Mouse (Mus musculus): ENCODE results near the gene Pola2. TPM values are rescaled to one million over a fixed set of nuclear protein-coding genes. Genes with fewer than 3 reads are reported as not detected.

Gene Pola2
- total and polyA plus RNA-seq, 3 experiments = 77.3 to 126 (median 99.4) TPM

DNA sequence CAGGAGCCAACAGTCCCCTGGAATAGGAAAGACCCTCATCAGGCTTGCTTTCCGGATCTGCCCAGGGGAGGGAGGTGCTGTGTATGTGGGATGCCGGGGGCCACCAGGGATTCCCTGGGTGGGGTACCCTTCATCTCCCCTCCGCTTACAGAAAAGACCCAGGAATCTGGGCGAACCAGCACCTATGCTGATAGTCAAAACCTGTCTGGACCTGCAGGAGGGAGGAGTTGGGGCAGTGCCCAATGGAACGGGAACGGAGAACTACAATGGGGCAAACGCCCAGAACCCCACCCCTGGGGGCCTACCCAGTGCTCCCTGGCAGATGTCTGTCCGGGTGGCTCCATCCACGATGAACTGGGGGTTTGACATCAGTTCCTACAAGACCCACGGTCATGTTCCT is 49.7 kb upstream of the Pola2 start:
- no peak overlapping the region for H3K9ac ChIP-seq (ENCODE audit: control insufficient read depth, low read depth, low read length, poor library complexity, severe bottlenecking)

GRCm38 (mm10) chr19:6009137-6009536 is 45.1 kb upstream of the Pola2 start:
- Histone ChIP-seq H3K4me3 (ENCODE audit: control insufficient read depth in 1 of 2, insufficient read depth in 1 of 2, low read depth in 2 of 2, low read length in 2 of 2) (no peak overlapping the region), H3K9ac (ENCODE audit: control insufficient read depth, low read depth, low read length, poor library complexity, severe bottlenecking) (no peak overlapping the region), H3K27me3 (ENCODE audit: control insufficient read depth in 1 of 2, insufficient read depth in 2 of 2, low read length in 2 of 2) (no peaks in the 10 kb centered on the region), H3K9me3 (replicated peaks; ENCODE audit: insufficient read depth, low read length) (no peaks in the 10 kb centered on the region), H3K36me3 (ENCODE audit: control insufficient read depth in 1 of 2, insufficient read depth in 2 of 2, low read length in 2 of 2) (peaks cover 1 to 4% of the 10 kb centered on the region in 2 experiments; a peak in 3 of 4 replicates), H3K4me1 (ENCODE audit: control insufficient read depth in 1 of 2, insufficient read depth in 2 of 2, low read length in 2 of 2) (peaks cover 0 to 12% of the 10 kb centered on the region in 2 experiments; a peak in 1 of 4 replicates), H3K27ac (ENCODE audit: control insufficient read depth, low read depth, low read length) (no peak overlapping the region), H3K79me2 (ENCODE audit: control insufficient read depth, insufficient read depth, low read length, poor library complexity) (peaks cover under 1% of the 10 kb centered on the region; the same call in 1 of the 2 replicates)
- no peak for TF ChIP-seq ZC3H11A (IDR thresholded peaks at IDR 0.05; ENCODE audit: low read depth, low read length)
- TF ChIP-seq HCFC1 (IDR thresholded peaks at IDR 0.05; ENCODE audit: low read depth, low read length) = no peak
- TF ChIP-seq POLR2A (IDR thresholded peaks at IDR 0.05; ENCODE audit: control insufficient read depth in 1 of 2, insufficient read depth in 1 of 2, low read depth in 1 of 2, low read length in 2 of 2, poor library complexity in 1 of 2) = no peak
- TF ChIP-seq ETS1 (IDR thresholded peaks at IDR 0.05; ENCODE audit: low read depth, low read length) = no peak
- no peak for TF ChIP-seq UBTF (IDR thresholded peaks at IDR 0.05; ENCODE audit: borderline replicate concordance, insufficient read depth, low read depth, low read length)
- no peak for TF ChIP-seq CHD1 (IDR thresholded peaks at IDR 0.05; ENCODE audit: low read depth, low read length)
- no peak for TF ChIP-seq MAZ (IDR thresholded peaks at IDR 0.05; ENCODE audit: low read depth, low read length)
- no peak for TF ChIP-seq E2F4 (IDR thresholded peaks at IDR 0.05; ENCODE audit: borderline replicate concordance, low read depth, low read length)
- TF ChIP-seq USF1 (IDR thresholded peaks at IDR 0.05; ENCODE audit: low read depth, low read length) = no peak
- TF ChIP-seq ZMIZ1 (IDR thresholded peaks at IDR 0.05; ENCODE audit: low read depth, low read length) = no peak
- no peak for TF ChIP-seq MAFK (IDR thresholded peaks at IDR 0.05; ENCODE audit: borderline replicate concordance, low read depth, low read length)
- no peak for TF ChIP-seq POLR2AphosphoS2 (IDR thresholded peaks at IDR 0.05; ENCODE audit: low read length)
- no peak for TF ChIP-seq SIN3A (IDR thresholded peaks at IDR 0.05; ENCODE audit: low read length)
- no peak for TF ChIP-seq NELFE (IDR thresholded peaks at IDR 0.05; ENCODE audit: low read depth, low read length)
- DNase-seq (ENCODE audit: low read depth, low spot score) = no peak

More for the DNA sequence above, 49.7 kb upstream of the Pola2 start:
- Histone ChIP-seq H3K4me3 (ENCODE audit: control insufficient read depth in 1 of 2, insufficient read depth in 1 of 2, low read depth in 2 of 2, low read length in 2 of 2) (no peak overlapping the region), H3K79me2 (ENCODE audit: control insufficient read depth, insufficient read depth, low read length, poor library complexity) (peaks cover 10% of the 10 kb centered on the region), H3K27ac (ENCODE audit: control insufficient read depth, low read depth, low read length) (no peak overlapping the region), H3K9me3 (replicated peaks; ENCODE audit: insufficient read depth, low read length) (no peaks in the 10 kb centered on the region), H3K36me3 (ENCODE audit: control insufficient read depth in 1 of 2, insufficient read depth in 2 of 2, low read length in 2 of 2) (peaks cover 0 to 18% of the 10 kb centered on the region in 2 experiments; a peak in 2 of 4 replicates), H3K4me1 (ENCODE audit: control insufficient read depth in 1 of 2, insufficient read depth in 2 of 2, low read length in 2 of 2) (peaks cover 4 to 25% of the 10 kb centered on the region in 2 experiments; a peak in 3 of 4 replicates), H3K27me3 (ENCODE audit: control insufficient read depth in 1 of 2, insufficient read depth in 2 of 2, low read length in 2 of 2) (no peaks in the 10 kb centered on the region)
- TF ChIP-seq ZMIZ1 (IDR thresholded peaks at IDR 0.05; ENCODE audit: low read depth, low read length) = no peak
- TF ChIP-seq TBP (IDR thresholded peaks at IDR 0.05; ENCODE audit: low read depth, low read length) = no peak
- no peak for TF ChIP-seq TCF12 (IDR thresholded peaks at IDR 0.05; ENCODE audit: low read depth, low read length)
- no peak for TF ChIP-seq NELFE (IDR thresholded peaks at IDR 0.05; ENCODE audit: low read depth, low read length)
- TF ChIP-seq GATA1 (IDR thresholded peaks at IDR 0.05; ENCODE audit: low read depth, low read length) = no peak
- no peak for TF ChIP-seq ZNF384 (IDR thresholded peaks at IDR 0.05; ENCODE audit: low read depth, low read length)
- TF ChIP-seq ELF1 (IDR thresholded peaks at IDR 0.05; ENCODE audit: low read depth, low read length) = no peak
- no peak for TF ChIP-seq POLR2AphosphoS5 (IDR thresholded peaks at IDR 0.05; ENCODE audit: borderline replicate concordance, low read depth, low read length)
- no peak for TF ChIP-seq CTCF (IDR thresholded peaks at IDR 0.05 in 2 of 3, conservative IDR thresholded peaks at IDR 0.05 in 1 of 3; ENCODE audit: control insufficient read depth in 1 of 3, insufficient read depth in 1 of 3, low read depth in 2 of 3, low read length in 3 of 3, poor library complexity in 1 of 3, severe bottlenecking in 1 of 3)
- no peak for TF ChIP-seq KAT2A (conservative IDR thresholded peaks at IDR 0.05; ENCODE audit: low read depth, low read length)
- DNase-seq (ENCODE audit: low read depth, low spot score) = no peak
